Mouse (Mus musculus): Measurements from ENCODE around the gene 9030624G23Rik. TPM values are rescaled to one million over a fixed set of nuclear protein-coding genes. Genes with fewer than 3 reads are reported as not detected.
A peak's percentile ranks its signal among the peaks of the same experiment; 100 is the strongest.
"Not testable (repeated sequence)": the region's sequence is repeated elsewhere in the genome, so short reads cannot be mapped to it uniquely, and the experiment has no call there.

Gene 9030624G23Rik
- polyA plus RNA-seq (2014; fragmentation: Nextera tagmentation; extraction: Ambion mirVana), result 2.7 and 3.1 TPM in 2 replicates

DNA sequence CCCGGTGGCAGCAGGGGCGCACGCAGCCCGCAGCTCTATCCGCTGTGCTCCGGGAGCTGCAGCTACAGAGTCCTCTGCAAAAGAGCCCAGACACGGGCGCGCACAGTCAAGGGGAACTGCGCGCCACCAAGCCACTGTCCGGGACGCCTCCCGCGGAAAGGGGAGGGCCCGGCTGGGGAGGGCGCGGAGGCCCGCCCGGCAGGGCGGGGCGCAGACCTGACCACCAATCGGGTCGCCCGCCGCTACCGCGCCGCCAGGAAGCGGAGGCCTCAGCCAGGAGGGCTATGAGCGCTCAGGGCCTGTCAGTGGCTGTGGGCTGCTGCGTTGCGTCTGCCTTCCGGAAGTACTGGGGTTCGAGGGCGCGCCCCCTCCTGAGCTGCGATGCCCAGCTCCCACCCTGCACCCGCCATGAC, at the start of gene 9030624G23Rik:
TSS of gene 9030624G23Rik (minus strand) at position 139 of the 413 bp plus-strand sequence.
- not testable (repeated sequence) for H3K9me3 ChIP-seq (ENCODE audit: low read depth, low read length); H3K36me3 ChIP-seq (ENCODE audit: insufficient read depth); H3K4me1 ChIP-seq (ENCODE audit: insufficient read depth); H3K27me3 ChIP-seq (ENCODE audit: insufficient read depth, low read length)
- Histone ChIP-seq H3K9ac (peak within 1 kb of the TSS; percentile 48), H3K4me2 (peak within 1 kb of the TSS; percentile 39; the same call in 1 of the 2 replicates), H3K27ac (ENCODE audit: low read depth) (peak within 1 kb of the TSS; percentile 58; the same call in 1 of the 2 replicates), H3K4me3 (ENCODE audit: low read depth, low read length) (peak within 1 kb of the TSS; percentile 41)
- ATAC-seq (ENCODE audit: insufficient read depth) (peak; percentile 81; the same call in 1 of the 2 replicates), DNase-seq (peak; percentile 71)
- 3% methylated on average over 37 of the region's 39 CpGs for WGBS

DNA sequence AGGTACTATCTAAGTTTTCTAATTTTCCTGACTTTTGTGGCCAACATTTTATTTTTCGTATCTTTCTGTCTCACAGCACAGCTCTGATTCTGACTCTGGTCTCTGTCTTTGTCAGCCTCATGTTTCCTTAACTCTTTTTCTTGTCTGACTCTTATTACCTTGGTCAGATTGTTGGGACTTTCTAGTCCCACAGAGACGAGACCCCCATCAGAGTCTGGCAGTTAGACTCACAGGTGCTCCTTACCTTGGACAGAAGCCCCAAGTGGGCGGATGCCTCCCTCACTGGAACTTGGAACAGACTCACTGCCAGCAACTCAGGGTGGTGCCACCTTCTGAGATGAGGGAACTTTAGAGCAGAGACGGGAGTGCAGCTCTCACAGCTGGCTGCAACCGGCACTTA, 13.9 kb downstream of the 9030624G23Rik start:
- not testable (repeated sequence) for H3K27me3 ChIP-seq (ENCODE audit: insufficient read depth, low read length); ATAC-seq (ENCODE audit: insufficient read depth); H3K4me1 ChIP-seq (ENCODE audit: insufficient read depth); H3K27ac ChIP-seq (ENCODE audit: low read depth); H3K36me3 ChIP-seq (ENCODE audit: insufficient read depth); H3K4me3 ChIP-seq (ENCODE audit: low read depth, low read length); DNase-seq; H3K4me2 ChIP-seq; H3K9ac ChIP-seq; H3K9me3 ChIP-seq (ENCODE audit: low read depth, low read length)
- 83% methylated on average over 2 of the region's 5 CpGs for WGBS

Data from lung, embryonic 14.5 days (tissue).